Mouse (Mus musculus): Measurements from ENCODE around the gene Kalrn.

DNA sequence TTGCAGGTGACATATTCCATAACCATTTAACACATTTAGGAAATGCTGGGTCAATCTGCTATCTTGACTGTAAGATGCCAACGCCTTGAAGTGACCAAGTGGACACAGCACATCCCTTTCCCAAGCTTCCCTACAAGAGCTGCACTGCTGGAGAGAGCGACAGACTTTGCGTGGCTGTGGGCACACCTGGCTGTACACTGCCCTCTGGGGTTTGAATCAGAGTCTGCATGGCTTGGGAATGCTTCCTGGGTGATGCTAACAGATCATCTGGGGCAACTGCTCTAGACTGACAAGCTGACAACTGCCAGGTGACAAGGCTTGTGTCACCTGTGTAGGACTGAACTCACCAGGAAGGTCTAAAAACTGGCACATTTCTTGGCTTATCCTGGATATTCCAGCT is 388.6 kb downstream of the Kalrn start:
- TF ChIP-seq CTCF (conservative IDR thresholded peaks at IDR 0.05; ENCODE audit: low read length) (peak; percentile 11; the same call in 1 of the 2 replicates), POU5F1 (IDR thresholded peaks at IDR 0.05; ENCODE audit: borderline replicate concordance, low read length) (no peak), NANOG (IDR thresholded peaks at IDR 0.05; ENCODE audit: borderline replicate concordance, low read length) (no peak)

All from E14TG2a.4 (cell line).